Mouse (Mus musculus) WW6 (cell line): ENCODE data around the gene Col2a1.

Source experiments
- DNase-seq: peaks from one replicate; pipeline ENCODE4 v3.0.0-alpha.2; 2013; ENCODE audit warnings: low read depth, low spot score

The Col2a1 gene

DNA sequence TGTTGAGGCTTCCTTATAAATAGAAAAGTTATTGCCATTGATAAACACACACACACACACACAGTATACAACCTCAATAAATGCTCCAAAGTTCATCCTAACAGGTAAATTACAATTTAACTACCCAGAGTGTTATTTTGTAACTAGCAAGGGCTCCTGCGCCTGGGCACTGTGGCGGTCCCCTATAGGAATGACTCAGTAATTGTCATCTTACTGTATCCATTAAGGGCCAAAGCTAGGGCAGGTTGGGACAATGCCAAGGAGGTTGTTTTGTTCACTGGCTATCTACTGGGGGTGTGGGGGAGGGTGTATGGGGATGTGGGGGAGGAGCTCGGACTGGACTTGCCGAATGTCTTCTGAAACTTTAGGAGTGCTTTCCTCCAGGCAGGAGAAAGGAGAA lies 77.5 kb downstream of the Col2a1 start:
- DNase-seq: no peak
